Mouse (Mus musculus) stomach, embryonic 14.5 days (tissue): ENCODE data around the gene Ptbp1. TPM values are rescaled to one million over a fixed set of nuclear protein-coding genes. Genes with fewer than 3 reads are reported as not detected.

Source experiments
- ATAC-seq: fragments of 200-750 bp; cut with Nextera tagmentation; 2 replicates; pipeline ENCODE4 v1.8.0; 2017; ENCODE audit warnings: low read depth, moderate TSS enrichment; ENCODE audit not compliant: insufficient number of reproducible peaks, insufficient read depth, low FRiP score
- H3K27ac ChIP-seq: fragments of 300-500 bp; sonication (generic); 2 replicates; pipeline ENCODE4 v1.5.1; 2014; ENCODE audit warnings: mild to moderate bottlenecking, low read length, moderate library complexity, mixed read lengths
- H3K27me3 ChIP-seq: fragments of 300-500 bp; sonication (generic); 2 replicates; pipeline ENCODE4 v1.6.1; 2014; ENCODE audit warnings: low read length, control low read depth, mixed read lengths; ENCODE audit not compliant: control insufficient read depth, insufficient read depth
- H3K36me3 ChIP-seq: fragments of 300-500 bp; sonication (generic); 2 replicates; pipeline ENCODE4 v1.6.1; 2014; ENCODE audit warnings: mild to moderate bottlenecking, control low read depth, low read length, moderate library complexity, mixed read lengths; ENCODE audit not compliant: control insufficient read depth, insufficient read depth
- H3K4me1 ChIP-seq: fragments of 300-500 bp; sonication (generic); 2 replicates; pipeline ENCODE4 v1.6.1; 2014; ENCODE audit warnings: low read length, control low read depth, mixed read lengths; ENCODE audit not compliant: control insufficient read depth, insufficient read depth
- H3K4me2 ChIP-seq: fragments of 300-500 bp; sonication (generic); replicated peaks from 2 replicates; pipeline ENCODE4 v1.6.1; 2014; ENCODE audit warnings: low read depth, low read length, control low read depth
- H3K4me3 ChIP-seq: fragments of 300-500 bp; sonication (generic); 2 replicates; pipeline ENCODE4 v1.5.1; 2014; ENCODE audit warnings: low read depth, low read length, control low read depth
- H3K9ac ChIP-seq: fragments of 300-500 bp; sonication (generic); replicated peaks from 2 replicates; pipeline ENCODE4 v1.6.1; 2014; ENCODE audit warnings: low read depth, mild to moderate bottlenecking, control low read depth, low read length, moderate library complexity, mixed read lengths
- H3K9me3 ChIP-seq: fragments of 300-500 bp; sonication (generic); 2 replicates; pipeline ENCODE4 v1.6.1; 2016; ENCODE audit warnings: low read depth, low read length, control low read depth; ENCODE audit not compliant: control insufficient read depth
- WGBS: fragments of 180-500 bp; shearing (Covaris S2); extraction: QIAGEN DNeasy Blood & Tissue Kit; methylation state at CpG from one replicate; pipeline ENCODE4 v1.1.7; 2014; 5-methylcytosine and 5-hydroxymethylcytosine counted together
- polyA plus RNA-seq: library from polyadenylated mRNA; unstranded; fragments of >200 nt; fragmentation: Nextera tagmentation; extraction: Ambion mirVana; gene quantifications from 2 replicates; pipeline ENCODE4 v1.2.1, GENCODE M21; 2014

Ptbp1 gene
- polyA plus RNA-seq, 1 experiment from 2014 or later = 237 TPM

- H3K4me1 ChIP-seq = peaks cover 27% of the 10 kb centered on the region; the same call in 1 of the 2 replicates
- no peaks in the 10 kb centered on the region for H3K27me3 ChIP-seq
- no peak for ATAC-seq
- no peak overlapping the region for H3K9ac ChIP-seq
- no peaks in the 10 kb centered on the region for H3K9me3 ChIP-seq
- no peaks in the 10 kb centered on the region for H3K36me3 ChIP-seq
- peak overlapping the region; percentile 84; the same call in 1 of the 2 replicates for H3K4me2 ChIP-seq
- H3K4me3 ChIP-seq = 0 out of 2 replicates have a peak overlapping the region, but pooled peaks have one; percentile 30
- peak overlapping the region; percentile 91 for H3K27ac ChIP-seq
- 89% methylated on average over 3 of the region's 3 CpGs for WGBS
Observed at GRCm38 (mm10) chr10:79840091-79840490, 14.1 kb upstream of the Ptbp1 start.

- Histone ChIP-seq H3K9ac (no peak overlapping the region), H3K27ac (peak overlapping the region; percentile 91), H3K4me1 (peaks cover 27% of the 10 kb centered on the region; the same call in 1 of the 2 replicates), H3K4me2 (peak overlapping the region; percentile 84), H3K4me3 (peak overlapping the region; percentile 30), H3K27me3 (no peaks in the 10 kb centered on the region), H3K36me3 (no peaks in the 10 kb centered on the region), H3K9me3 (no peaks in the 10 kb centered on the region)
- ATAC-seq = peak; percentile 91
- WGBS = 1% methylated on average over 24 of the region's 24 CpGs
Observed at GRCm38 (mm10) chr10:79840644-79841551, 13.3 kb upstream of the Ptbp1 start.

- H3K4me3 ChIP-seq = no peak overlapping the region
- H3K9ac ChIP-seq = no peak overlapping the region
- H3K9me3 ChIP-seq = no peaks in the 10 kb centered on the region
- no peak overlapping the region for H3K4me2 ChIP-seq
- H3K36me3 ChIP-seq = no peaks in the 10 kb centered on the region
- H3K4me1 ChIP-seq = peaks cover 27% of the 10 kb centered on the region; the same call in 1 of the 2 replicates
- WGBS = 72% methylated on average over 3 of the region's 3 CpGs
- H3K27me3 ChIP-seq = no peaks in the 10 kb centered on the region
- ATAC-seq = no peak
- H3K27ac ChIP-seq = no peak overlapping the region
Observed at GRCm38 (mm10) chr10:79842322-79842721, 11.9 kb upstream of the Ptbp1 start.

- no peak overlapping the region for H3K9ac ChIP-seq
- H3K36me3 ChIP-seq = no peaks in the 10 kb centered on the region
- no peak overlapping the region for H3K4me3 ChIP-seq
- WGBS = 50% methylated on average over 6 of the region's 6 CpGs
- no peak for ATAC-seq
- no peaks in the 10 kb centered on the region for H3K27me3 ChIP-seq
- no peak overlapping the region for H3K4me2 ChIP-seq
- no peak overlapping the region; the same call in 1 of the 2 replicates for H3K27ac ChIP-seq
- H3K4me1 ChIP-seq = peaks cover 27% of the 10 kb centered on the region; the same call in 1 of the 2 replicates
- no peaks in the 10 kb centered on the region for H3K9me3 ChIP-seq
Observed at GRCm38 (mm10) chr10:79843476-79843875, 10.8 kb upstream of the Ptbp1 start.

- no peaks in the 10 kb centered on the region for H3K9me3 ChIP-seq
- no peak for ATAC-seq
- no peak overlapping the region for H3K4me3 ChIP-seq
- H3K4me2 ChIP-seq = no peak overlapping the region
- H3K9ac ChIP-seq = no peak overlapping the region
- H3K36me3 ChIP-seq = no peaks in the 10 kb centered on the region
- H3K27me3 ChIP-seq = no peaks in the 10 kb centered on the region
- no peak overlapping the region for H3K27ac ChIP-seq
- WGBS = 56% methylated on average over 5 of the region's 5 CpGs
- H3K4me1 ChIP-seq = peaks cover 22% of the 10 kb centered on the region
Observed at GRCm38 (mm10) chr10:79846553-79846952, 7.7 kb upstream of the Ptbp1 start.

GRCm38 (mm10) chr10:79849941-79850628 lies 4.1 kb upstream of the Ptbp1 start:
- Histone ChIP-seq H3K36me3 (no peaks in the 10 kb centered on the region), H3K4me1 (peaks cover 22% of the 10 kb centered on the region), H3K4me2 (no peak overlapping the region), H3K27me3 (no peaks in the 10 kb centered on the region), H3K27ac (no peak overlapping the region), H3K9ac (no peak overlapping the region), H3K9me3 (no peaks in the 10 kb centered on the region), H3K4me3 (no peak overlapping the region)
- 81% methylated on average over 8 of the region's 8 CpGs for WGBS
- ATAC-seq = no peak

GRCm38 (mm10) chr10:79851653-79852052 lies 2.6 kb upstream of the Ptbp1 start:
- Histone ChIP-seq H3K27me3 (no peaks in the 10 kb centered on the region), H3K4me1 (peaks cover 28% of the 10 kb centered on the region), H3K4me2 (peak overlapping the region; percentile 79), H3K9ac (0 out of 2 replicates have a peak overlapping the region, but pooled peaks have one; percentile 22), H3K27ac (peak overlapping the region; percentile 100), H3K4me3 (0 out of 2 replicates have a peak overlapping the region, but pooled peaks have one; percentile 6), H3K9me3 (no peaks in the 10 kb centered on the region), H3K36me3 (peaks cover 7% of the 10 kb centered on the region; the same call in 1 of the 2 replicates)
- 45% methylated on average over 3 of the region's 3 CpGs for WGBS
- no peak for ATAC-seq

GRCm38 (mm10) chr10:79852107-79852789 lies 2.0 kb upstream of the Ptbp1 start:
- no peaks in the 10 kb centered on the region for H3K9me3 ChIP-seq
- peaks cover 12% of the 10 kb centered on the region; the same call in 1 of the 2 replicates for H3K36me3 ChIP-seq
- H3K4me3 ChIP-seq = peak overlapping the region; percentile 46; the same call in 1 of the 2 replicates
- H3K27ac ChIP-seq = peak overlapping the region; percentile 100
- H3K9ac ChIP-seq = peak overlapping the region; percentile 75; the same call in 1 of the 2 replicates
- no peak for ATAC-seq
- peaks cover 34% of the 10 kb centered on the region for H3K4me1 ChIP-seq
- peak overlapping the region; percentile 79 for H3K4me2 ChIP-seq
- WGBS = 31% methylated on average over 9 of the region's 9 CpGs
- H3K27me3 ChIP-seq = no peaks in the 10 kb centered on the region
